Mouse (Mus musculus): ENCODE data around the gene Slc25a24.

The Slc25a24 gene

GRCm38 (mm10) chr3:109169121-109169520, 46.2 kb downstream of the Slc25a24 start:
- DNase-seq (ENCODE audit: low read depth): peak; percentile 44

GRCm38 (mm10) chr3:109171070-109171778, 48.3 kb downstream of the Slc25a24 start:
- DNase-seq (ENCODE audit: low read depth): peak; percentile 76

GRCm38 (mm10) chr3:109174394-109174793, 51.4 kb downstream of the Slc25a24 start:
- no peak for DNase-seq (ENCODE audit: low read depth)

- peak; percentile 57 for DNase-seq (ENCODE audit: low read depth)
Measured at GRCm38 (mm10) chr3:109178705-109179104, 55.8 kb downstream of the Slc25a24 start.

- DNase-seq (ENCODE audit: low read depth): no peak
Measured at GRCm38 (mm10) chr3:109179528-109180076, 56.7 kb downstream of the Slc25a24 start.

GRCm38 (mm10) chr3:109196166-109196565, 73.2 kb downstream of the Slc25a24 start:
- peak; percentile 76 for DNase-seq (ENCODE audit: low read depth)

GRCm38 (mm10) chr3:109199280-109199679, 76.3 kb downstream of the Slc25a24 start:
- peak; percentile 13 for DNase-seq (ENCODE audit: low read depth)

GRCm38 (mm10) chr3:109212322-109212721, 89.4 kb downstream of the Slc25a24 start:
- DNase-seq (ENCODE audit: low read depth): no peak

- peak; percentile 14 for DNase-seq (ENCODE audit: low read depth)
Measured at GRCm38 (mm10) chr3:109216352-109216751, 93.4 kb downstream of the Slc25a24 start.

All from 416B (cell line).